Mouse (Mus musculus) intestine, embryonic 16.5 days (tissue): ENCODE measurements around the gene Zfp148. TPM values are rescaled to one million over a fixed set of nuclear protein-coding genes. Genes with fewer than 3 reads are reported as not detected.

Source experiments
- ATAC-seq: fragments of 200-750 bp; cut with Nextera tagmentation; 2 replicates; pipeline ENCODE4 v1.8.0; 2017; ENCODE audit warnings: moderate TSS enrichment, moderate library complexity
- H3K27ac ChIP-seq: fragments of 300-500 bp; sonication (generic); 2 replicates; pipeline ENCODE4 v1.5.1; 2014; ENCODE audit warnings: mild to moderate bottlenecking, low read length
- H3K27me3 ChIP-seq: fragments of 300-500 bp; sonication (generic); replicated peaks from 2 replicates; pipeline ENCODE4 v1.6.1; 2014; ENCODE audit warnings: low read length, control low read depth, mixed read lengths; ENCODE audit not compliant: control insufficient read depth, insufficient read depth
- H3K36me3 ChIP-seq: fragments of 300-500 bp; sonication (generic); 2 replicates; pipeline ENCODE4 v1.6.1; 2014; ENCODE audit warnings: low read length, control low read depth; ENCODE audit not compliant: control insufficient read depth, insufficient read depth
- H3K4me1 ChIP-seq: fragments of 300-500 bp; sonication (generic); 2 replicates; pipeline ENCODE4 v1.6.1; 2014; ENCODE audit warnings: low read length, control low read depth, mixed read lengths; ENCODE audit not compliant: control insufficient read depth, insufficient read depth
- H3K4me2 ChIP-seq: fragments of 300-500 bp; sonication (generic); 2 replicates; pipeline ENCODE4 v1.6.1; 2014; ENCODE audit warnings: low read depth, low read length, control low read depth
- H3K4me3 ChIP-seq: fragments of 300-500 bp; sonication (generic); 2 replicates; pipeline ENCODE4 v1.5.1; 2014; ENCODE audit warnings: mild to moderate bottlenecking, low read length
- H3K9ac ChIP-seq: fragments of 300-500 bp; sonication (generic); 2 replicates; pipeline ENCODE4 v1.6.1; 2014; ENCODE audit warnings: low read depth, low read length
- H3K9me3 ChIP-seq: fragments of 300-500 bp; sonication (generic); 2 replicates; pipeline ENCODE4 v1.6.1; 2016; ENCODE audit warnings: low read length, control low read depth; ENCODE audit not compliant: control insufficient read depth
- WGBS: fragments of 180-500 bp; shearing (Covaris S2); extraction: QIAGEN DNeasy Blood & Tissue Kit; methylation state at CpG from one replicate; pipeline ENCODE4 v1.1.7; 2014; 5-methylcytosine and 5-hydroxymethylcytosine counted together
- polyA plus RNA-seq: library from polyadenylated mRNA; unstranded; fragments of >200 nt; fragmentation: Nextera tagmentation; extraction: Ambion mirVana; gene quantifications from 2 replicates; pipeline ENCODE4 v1.2.1, GENCODE M21; 2015

Zfp148 gene
- polyA plus RNA-seq, 1 experiment from 2014 or later = 39.9 TPM

GRCm38 (mm10) chr16:33529502-33530454 is 149.1 kb downstream of the Zfp148 start:
- ATAC-seq = peak; percentile 42
- Histone ChIP-seq H3K27ac (peak overlapping the region; percentile 10; the same call in 1 of the 2 replicates), H3K36me3 (no peaks in the 10 kb centered on the region), H3K4me1 (peaks cover 10% of the 10 kb centered on the region; the same call in 1 of the 2 replicates), H3K9ac (no peak overlapping the region), H3K9me3 (no peaks in the 10 kb centered on the region), H3K4me3 (no peak overlapping the region), H3K4me2 (no peak overlapping the region), H3K27me3 (no peaks in the 10 kb centered on the region)
- 48% methylated on average over 11 of the region's 11 CpGs for WGBS

- no peak overlapping the region for H3K9ac ChIP-seq
- H3K4me1 ChIP-seq = peaks cover 10% of the 10 kb centered on the region; the same call in 1 of the 2 replicates
- H3K27me3 ChIP-seq = no peaks in the 10 kb centered on the region
- no peak overlapping the region for H3K4me2 ChIP-seq
- no peak overlapping the region for H3K4me3 ChIP-seq
- no peak overlapping the region for H3K27ac ChIP-seq
- no peaks in the 10 kb centered on the region for H3K36me3 ChIP-seq
- WGBS = 73% methylated on average over 8 of the region's 8 CpGs
- no peak for ATAC-seq
- no peaks in the 10 kb centered on the region for H3K9me3 ChIP-seq
These were observed 150.5 kb downstream of the Zfp148 start for GRCm38 (mm10) chr16:33531184-33531583.

DNA sequence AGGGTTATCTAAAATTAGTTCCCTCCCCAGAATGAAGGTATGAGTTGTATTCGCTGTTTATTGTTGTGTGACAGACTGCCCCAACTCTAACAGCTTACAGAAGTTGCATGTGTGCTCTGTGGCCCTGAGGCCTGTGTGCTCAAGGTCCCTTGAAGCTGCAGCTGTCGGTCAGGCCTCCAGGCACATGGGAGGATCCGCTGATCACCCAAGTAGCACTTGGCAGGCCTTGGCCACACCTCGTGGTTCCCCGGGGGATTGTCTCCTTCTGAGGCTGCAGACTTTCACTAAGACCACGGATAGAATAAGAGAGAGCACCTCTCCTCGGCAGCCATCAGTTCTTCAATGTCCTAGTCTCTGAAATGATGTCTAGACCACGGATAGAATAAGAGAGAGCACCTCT is 155.8 kb downstream of the Zfp148 start:
- ATAC-seq = no peak
- Histone ChIP-seq H3K36me3 (no peaks in the 10 kb centered on the region), H3K4me3 (no peak overlapping the region), H3K27me3 (no peaks in the 10 kb centered on the region), H3K9ac (no peak overlapping the region), H3K27ac (no peak overlapping the region), H3K9me3 (no peaks in the 10 kb centered on the region), H3K4me2 (no peak overlapping the region), H3K4me1 (peaks cover 9% of the 10 kb centered on the region; the same call in 1 of the 2 replicates)
- 78% methylated on average over 8 of the region's 8 CpGs for WGBS

DNA sequence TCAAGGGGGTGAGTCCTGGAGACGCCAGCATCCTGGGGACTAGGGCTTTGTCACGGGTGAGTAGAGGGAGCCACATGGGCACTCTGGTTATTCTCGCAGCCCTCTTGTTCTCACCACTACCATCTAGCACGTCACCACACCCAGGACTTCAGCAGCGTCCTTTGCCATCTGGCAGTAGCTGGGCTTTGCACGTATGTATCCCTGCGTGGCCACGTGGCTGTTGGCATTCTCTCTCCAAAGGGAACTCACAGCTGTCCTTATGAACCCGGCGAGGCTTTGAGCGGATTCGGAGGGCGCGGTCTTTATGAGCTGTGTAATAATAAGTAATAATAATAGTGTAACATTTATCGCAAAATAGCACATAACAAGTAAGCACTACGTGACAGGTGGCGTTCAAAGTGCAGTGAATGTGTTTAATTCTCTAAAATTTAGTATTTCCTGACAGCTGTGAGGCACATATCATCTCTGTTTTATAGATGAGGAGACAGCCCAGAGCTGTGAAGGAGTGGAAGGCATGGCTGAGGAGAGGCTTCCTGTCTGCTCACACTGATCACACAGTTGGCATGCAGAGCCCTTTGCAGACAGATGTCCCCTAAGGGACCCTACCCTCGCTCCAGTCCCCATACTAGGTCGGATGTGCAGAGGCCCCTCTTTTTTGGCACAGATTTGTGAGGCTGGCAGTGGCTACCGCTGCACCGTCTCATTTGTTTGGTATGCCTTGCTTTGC is 157.0 kb downstream of the Zfp148 start:
- Histone ChIP-seq H3K4me2 (no peak overlapping the region), H3K9ac (no peak overlapping the region), H3K9me3 (no peaks in the 10 kb centered on the region), H3K4me1 (peaks cover 9% of the 10 kb centered on the region; the same call in 1 of the 2 replicates), H3K4me3 (no peak overlapping the region), H3K36me3 (no peaks in the 10 kb centered on the region), H3K27ac (no peak overlapping the region), H3K27me3 (no peaks in the 10 kb centered on the region)
- peak; percentile 59; the same call in 1 of the 2 replicates for ATAC-seq
- 65% methylated on average over 21 of the region's 21 CpGs for WGBS

GRCm38 (mm10) chr16:33544346-33544745 is 163.7 kb downstream of the Zfp148 start:
- no peak overlapping the region for H3K4me2 ChIP-seq
- no peak for ATAC-seq
- no peak overlapping the region for H3K4me3 ChIP-seq
- H3K27me3 ChIP-seq = no peaks in the 10 kb centered on the region
- H3K9ac ChIP-seq = no peak overlapping the region
- no peaks in the 10 kb centered on the region for H3K4me1 ChIP-seq
- no peaks in the 10 kb centered on the region for H3K9me3 ChIP-seq
- no peaks in the 10 kb centered on the region for H3K36me3 ChIP-seq
- H3K27ac ChIP-seq = no peak overlapping the region
- WGBS = 93% methylated on average over 2 of the region's 2 CpGs

GRCm38 (mm10) chr16:33545530-33545929 is 164.9 kb downstream of the Zfp148 start:
- 62% methylated on average over 4 of the region's 4 CpGs for WGBS
- Histone ChIP-seq H3K36me3 (no peaks in the 10 kb centered on the region), H3K9me3 (no peaks in the 10 kb centered on the region), H3K27ac (peak overlapping the region; percentile 59; the same call in 1 of the 2 replicates), H3K4me1 (no peaks in the 10 kb centered on the region), H3K4me3 (no peak overlapping the region), H3K9ac (no peak overlapping the region), H3K4me2 (no peak overlapping the region), H3K27me3 (no peaks in the 10 kb centered on the region)
- peak; percentile 52; the same call in 1 of the 2 replicates for ATAC-seq

DNA sequence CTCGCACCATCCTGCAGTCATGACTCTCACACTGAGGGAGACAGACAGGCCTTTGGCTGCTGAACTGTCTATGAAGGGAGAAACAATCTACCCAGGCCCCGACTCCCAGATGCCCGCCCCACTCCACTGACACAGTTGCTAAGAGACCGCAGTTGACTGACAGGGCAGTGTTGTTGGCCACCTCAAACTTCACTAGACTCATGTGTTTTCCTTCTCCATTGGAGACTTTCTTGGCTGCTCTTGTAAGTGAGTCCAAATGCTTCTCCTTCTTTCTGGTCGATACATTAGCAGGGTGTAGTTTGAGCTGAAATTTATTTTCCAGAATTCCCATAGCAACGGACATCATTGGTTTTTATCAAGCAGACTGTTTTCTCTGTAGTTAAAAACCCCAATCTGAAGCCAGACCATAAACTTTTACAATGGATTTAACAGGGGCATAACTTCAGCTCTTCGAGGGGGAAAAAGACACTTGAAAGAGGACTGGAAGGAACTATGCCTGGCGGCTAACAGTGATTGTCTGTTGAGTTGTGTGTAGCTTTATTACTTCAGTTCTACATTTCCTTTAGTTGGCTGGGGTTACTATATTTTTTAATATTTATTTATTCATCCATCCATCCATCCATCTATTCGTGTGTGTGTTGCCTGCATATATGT is 173.2 kb downstream of the Zfp148 start:
- Histone ChIP-seq H3K36me3 (no peaks in the 10 kb centered on the region), H3K27ac (no peak overlapping the region), H3K4me2 (no peak overlapping the region), H3K9me3 (no peaks in the 10 kb centered on the region), H3K4me3 (no peak overlapping the region), H3K4me1 (no peaks in the 10 kb centered on the region), H3K27me3 (no peaks in the 10 kb centered on the region), H3K9ac (no peak overlapping the region)
- peak; percentile 31; the same call in 1 of the 2 replicates for ATAC-seq
- 49% methylated on average over 9 of the region's 9 CpGs for WGBS
